Mouse (Mus musculus) liver, embryonic 11.5 days (tissue): ENCODE data around the gene Tnfrsf18. TPM values are rescaled to one million over a fixed set of nuclear protein-coding genes. Genes with fewer than 3 reads are reported as not detected.

Experiments used
- ATAC-seq: fragments of 200-750 bp; cut with Nextera tagmentation; replicated peaks from 2 replicates; pipeline ENCODE4 v1.8.0; 2017; ENCODE audit warnings: moderate number of reproducible peaks, mild to moderate bottlenecking, moderate TSS enrichment, moderate library complexity; ENCODE audit not compliant: low FRiP score
- DNase-seq: peaks from one replicate; pipeline ENCODE4 v3.0.0-alpha.2; 2017; ENCODE audit warnings: low spot score
- H3K27ac ChIP-seq: fragments of 300-500 bp; sonication (generic); 2 replicates; pipeline ENCODE4 v1.5.1; 2014; ENCODE audit warnings: mild to moderate bottlenecking, low read depth, low read length, control low read depth
- H3K27me3 ChIP-seq: fragments of 300-500 bp; sonication (generic); replicated peaks from 2 replicates; pipeline ENCODE4 v1.6.1; 2014; ENCODE audit warnings: low read length, mixed read lengths; ENCODE audit not compliant: control insufficient read depth, insufficient read depth
- H3K36me3 ChIP-seq: fragments of 300-500 bp; sonication (generic); 2 replicates; pipeline ENCODE4 v1.6.1; 2014; ENCODE audit warnings: mild to moderate bottlenecking, low read length, moderate library complexity, mixed read lengths; ENCODE audit not compliant: control insufficient read depth, insufficient read depth
- H3K4me1 ChIP-seq: fragments of 300-500 bp; sonication (generic); replicated peaks from 2 replicates; pipeline ENCODE4 v1.6.1; 2014; ENCODE audit warnings: low read length, mixed read lengths; ENCODE audit not compliant: control insufficient read depth, insufficient read depth
- H3K4me2 ChIP-seq: fragments of 300-500 bp; sonication (generic); 2 replicates; pipeline ENCODE4 v1.6.1; 2014; ENCODE audit warnings: mild to moderate bottlenecking, control low read depth, moderate library complexity
- H3K4me3 ChIP-seq: fragments of 300-500 bp; sonication (generic); 2 replicates; pipeline ENCODE4 v1.5.1; 2014; ENCODE audit warnings: low read depth, low read length, control low read depth
- H3K9ac ChIP-seq: fragments of 300-500 bp; sonication (generic); 2 replicates; pipeline ENCODE4 v1.6.1; 2014; ENCODE audit warnings: low read depth, low read length, control low read depth
- H3K9me3 ChIP-seq: fragments of 300-500 bp; sonication (generic); 2 replicates; pipeline ENCODE4 v1.6.1; 2016; ENCODE audit warnings: low read length, inconsistent platforms, mixed read lengths; ENCODE audit not compliant: control insufficient read depth
- WGBS: fragments of 180-500 bp; shearing (Covaris S2); extraction: QIAGEN DNeasy Blood & Tissue Kit; methylation state at CpG from one replicate; pipeline ENCODE4 v1.1.7; 2014; 5-methylcytosine and 5-hydroxymethylcytosine counted together
- polyA plus RNA-seq: library from polyadenylated mRNA; unstranded; fragments of >200 nt; fragmentation: Nextera tagmentation; extraction: Ambion mirVana; gene quantifications from 2 replicates; pipeline ENCODE4 v1.2.1, GENCODE M21; 2014

Tnfrsf18 gene
- polyA plus RNA-seq: 0.92 and 1.0 TPM in 2 replicates

DNA sequence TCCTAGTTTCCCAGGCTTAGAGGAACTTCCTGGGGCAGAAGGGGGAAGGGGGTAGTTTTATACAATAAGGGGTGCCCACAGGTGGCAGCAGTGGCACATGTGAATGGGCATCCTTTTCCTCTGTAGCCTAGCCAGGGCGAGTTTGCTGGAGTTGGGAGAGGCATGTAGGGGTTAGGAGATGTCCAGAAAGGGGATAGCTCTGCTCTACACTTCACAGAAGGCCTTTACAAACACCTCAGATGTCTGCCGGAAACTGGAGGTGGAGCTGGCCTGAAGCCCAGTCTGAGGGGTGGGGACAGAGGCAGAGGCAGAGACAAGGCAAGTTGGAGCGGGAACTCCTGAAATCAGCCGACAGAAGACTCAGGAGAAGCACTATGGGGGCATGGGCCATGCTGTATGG is at the start of gene Tnfrsf18:
Gene Tnfrsf18, plus strand, starts transcription at position 152 of the 400 bp plus-strand sequence.
- H3K27me3 ChIP-seq: no peaks in the 10 kb centered on the region
- 51% methylated on average over 4 of the region's 4 CpGs for WGBS
- DNase-seq (no peak), ATAC-seq (no peak)
- peaks cover 13% of the 10 kb centered on the region for H3K4me1 ChIP-seq
- no peak within 1 kb of the TSS for H3K9ac ChIP-seq
- no peaks in the 10 kb centered on the region for H3K36me3 ChIP-seq
- H3K9me3 ChIP-seq: no peaks in the 10 kb centered on the region
- no peak within 1 kb of the TSS for H3K27ac ChIP-seq
- no peak within 1 kb of the TSS for H3K4me2 ChIP-seq
- H3K4me3 ChIP-seq: no peak within 1 kb of the TSS

DNA sequence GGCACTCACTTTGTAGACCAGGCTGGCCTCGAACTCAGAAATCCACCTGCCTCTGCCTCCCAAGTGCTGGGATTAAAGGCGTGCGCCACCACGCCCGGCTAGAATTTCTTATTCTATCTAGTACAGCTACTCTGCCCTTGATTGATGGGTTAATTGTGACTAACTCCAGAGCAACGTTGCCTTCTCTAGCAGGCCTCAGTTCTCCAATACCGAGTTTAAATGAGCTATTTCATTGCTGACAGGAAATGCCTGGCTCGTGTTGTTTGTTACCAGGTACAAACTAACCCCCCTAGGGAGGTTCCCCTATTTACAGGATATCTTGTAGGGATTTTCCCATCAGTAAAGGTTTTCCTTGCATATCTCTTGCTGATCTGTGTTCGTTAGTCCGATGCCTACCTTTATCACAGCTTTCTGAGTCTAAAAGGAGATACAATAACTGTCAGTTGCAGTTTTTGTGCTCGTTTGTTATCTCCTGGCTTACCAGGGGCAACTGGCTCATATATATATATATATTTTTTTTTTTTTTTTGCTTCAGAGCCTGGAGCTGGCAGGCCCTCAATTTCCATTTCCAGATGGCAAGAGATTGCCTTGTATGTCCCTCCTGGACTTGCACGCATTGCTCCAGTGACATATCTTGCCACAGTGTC is 44.4 kb upstream of the Tnfrsf18 start:
- 61% methylated on average over 12 of the region's 12 CpGs for WGBS
- no peak overlapping the region for H3K27ac ChIP-seq
- H3K9me3 ChIP-seq: no peaks in the 10 kb centered on the region
- H3K4me3 ChIP-seq: no peak overlapping the region
- H3K4me2 ChIP-seq: no peak overlapping the region
- H3K27me3 ChIP-seq: no peaks in the 10 kb centered on the region; the same call in 1 of the 2 replicates
- ATAC-seq (no peak), DNase-seq (no peak)
- no peak overlapping the region for H3K9ac ChIP-seq
- H3K36me3 ChIP-seq: no peaks in the 10 kb centered on the region
- H3K4me1 ChIP-seq: no peaks in the 10 kb centered on the region

DNA sequence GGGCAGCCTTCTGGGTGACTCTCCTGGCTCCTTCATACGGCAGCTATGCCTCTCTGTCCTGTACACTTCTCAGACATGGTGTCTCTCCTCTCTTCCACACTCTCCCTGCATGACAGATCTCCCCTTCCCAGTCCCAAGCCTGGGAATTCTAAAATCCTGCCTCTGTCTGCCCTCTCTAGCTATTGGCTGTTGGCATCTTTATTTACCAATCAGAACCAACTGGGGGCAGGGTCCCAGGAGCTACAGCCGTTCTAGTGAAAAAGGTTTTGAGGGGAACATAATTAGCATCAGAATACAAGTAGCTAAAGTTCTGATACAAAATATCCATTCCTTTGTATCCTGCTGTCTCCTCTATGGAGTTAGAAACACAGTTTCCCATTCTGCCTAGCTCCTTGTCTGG is 42.2 kb upstream of the Tnfrsf18 start:
- no peaks in the 10 kb centered on the region; the same call in 1 of the 2 replicates for H3K27me3 ChIP-seq
- H3K9me3 ChIP-seq: no peaks in the 10 kb centered on the region
- no peak overlapping the region for H3K4me3 ChIP-seq
- ATAC-seq (no peak), DNase-seq (no peak)
- peaks cover 11% of the 10 kb centered on the region for H3K4me1 ChIP-seq
- H3K4me2 ChIP-seq: no peak overlapping the region
- 30% methylated on average over 2 of the region's 2 CpGs for WGBS
- no peaks in the 10 kb centered on the region for H3K36me3 ChIP-seq
- H3K9ac ChIP-seq: no peak overlapping the region
- no peak overlapping the region for H3K27ac ChIP-seq

DNA sequence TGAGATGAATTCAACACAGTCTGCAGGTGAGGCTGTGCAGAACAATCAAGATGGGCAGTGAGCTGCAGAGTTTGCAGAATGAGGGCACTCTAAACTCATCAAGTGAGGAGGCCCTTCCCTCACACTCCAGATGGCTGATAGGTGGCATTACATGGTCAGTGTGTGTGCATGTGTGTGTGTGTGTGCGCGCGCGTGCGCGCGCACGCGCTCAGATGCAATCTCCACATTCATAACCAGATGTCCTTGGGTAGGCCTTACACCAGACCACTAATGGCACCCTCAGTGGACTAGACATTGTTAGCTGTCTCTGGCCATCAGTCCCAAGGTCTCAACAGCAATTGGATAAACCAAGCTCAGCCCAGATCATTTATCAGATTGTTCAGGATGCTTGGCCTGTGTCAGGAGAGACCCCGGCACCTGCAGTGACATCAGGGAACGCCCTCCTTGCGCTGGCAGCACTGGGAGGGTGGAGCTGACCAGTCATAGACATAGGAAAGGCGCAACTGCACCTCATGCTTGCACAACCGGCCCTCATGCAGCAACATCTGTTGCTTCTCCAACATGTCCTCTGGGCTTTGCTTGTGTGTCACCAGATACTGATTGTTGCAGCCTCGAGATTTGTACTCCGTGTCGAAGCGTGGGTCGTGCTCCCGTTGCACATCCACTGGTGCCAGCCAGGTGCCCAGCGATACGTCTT is 34.6 kb upstream of the Tnfrsf18 start:
- peak overlapping the region; percentile 87 for H3K9ac ChIP-seq
- H3K9me3 ChIP-seq: no peaks in the 10 kb centered on the region
- H3K27me3 ChIP-seq: no peaks in the 10 kb centered on the region
- peak overlapping the region; percentile 100 for H3K4me2 ChIP-seq
- H3K27ac ChIP-seq: peak overlapping the region; percentile 93
- DNase-seq (peak; percentile 46), ATAC-seq (no peak; the same call in 1 of the 2 replicates)
- H3K4me1 ChIP-seq: peaks cover 56% of the 10 kb centered on the region
- peak overlapping the region; percentile 76 for H3K4me3 ChIP-seq
- peaks cover 3% of the 10 kb centered on the region; the same call in 1 of the 2 replicates for H3K36me3 ChIP-seq
- 74% methylated on average over 22 of the region's 22 CpGs for WGBS

DNA sequence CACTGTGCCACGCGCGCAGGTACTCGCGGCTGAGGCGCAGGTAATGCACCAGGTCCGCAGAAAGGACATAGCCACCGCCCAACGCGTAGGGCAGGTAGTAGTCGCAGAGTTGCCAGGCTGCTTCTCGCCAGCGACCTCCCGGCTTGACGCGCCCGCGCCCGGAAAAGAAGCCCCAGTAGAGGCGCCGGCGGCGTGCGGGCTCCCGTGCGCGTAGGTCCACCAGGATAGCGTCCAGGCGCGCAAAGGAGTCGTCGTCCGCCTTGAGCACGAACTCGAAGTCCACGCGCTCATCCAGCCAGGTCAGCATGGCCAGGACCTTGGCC is 34.1 kb upstream of the Tnfrsf18 start:
- Histone ChIP-seq H3K4me2 (peak overlapping the region; percentile 100), H3K9me3 (no peaks in the 10 kb centered on the region), H3K36me3 (peaks cover 8% of the 10 kb centered on the region; the same call in 1 of the 2 replicates), H3K4me1 (peaks cover 56% of the 10 kb centered on the region), H3K4me3 (peak overlapping the region; percentile 76), H3K27me3 (no peaks in the 10 kb centered on the region), H3K27ac (peak overlapping the region; percentile 93), H3K9ac (peak overlapping the region; percentile 87)
- WGBS: 22% methylated on average over 37 of the region's 37 CpGs
- DNase-seq: no peak
- peak; percentile 0; the same call in 1 of the 2 replicates for ATAC-seq

DNA sequence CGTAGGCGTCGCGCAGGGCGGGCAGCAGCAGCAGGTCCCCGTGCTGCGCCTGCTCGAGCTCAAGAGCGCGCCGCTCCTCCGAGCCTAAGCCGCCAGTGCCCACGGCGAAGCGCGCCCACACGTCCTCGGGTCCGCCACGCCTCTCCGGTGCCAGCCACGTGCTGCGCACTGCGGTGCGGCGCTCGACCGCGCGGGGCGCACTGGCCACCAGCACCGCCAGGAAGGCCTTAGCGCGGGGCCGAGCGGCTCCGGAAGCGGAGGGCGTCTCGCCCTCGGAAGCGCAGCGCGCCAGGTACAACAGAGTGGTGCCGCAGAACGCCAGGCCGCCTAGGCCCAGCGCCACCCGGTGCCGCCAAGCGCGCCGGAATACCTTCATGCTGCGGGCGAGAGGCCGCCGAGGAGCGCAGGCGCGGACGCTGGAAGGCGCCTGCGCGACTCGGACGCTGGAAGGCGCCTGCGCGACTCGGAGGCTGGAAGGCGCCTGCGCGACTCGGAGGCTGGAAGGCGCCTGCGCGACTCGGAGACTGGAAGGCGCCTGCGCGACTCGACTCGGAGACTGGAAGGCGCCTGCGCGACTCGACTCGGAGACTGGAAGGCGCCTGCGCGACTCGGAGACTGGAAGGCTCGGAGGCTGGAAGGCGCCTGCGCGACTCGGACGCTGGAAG is 33.6 kb upstream of the Tnfrsf18 start, which contains the start of the genes B3galt6 and Sdf4:
Gene B3galt6, minus strand, starts transcription at position 409 of the 665 bp plus-strand sequence.
Gene Sdf4, plus strand, starts transcription at position 632 of the 665 bp plus-strand sequence.
- WGBS: under 1% methylated on average over 99 of the region's 99 CpGs
- peaks cover 56% of the 10 kb centered on the region for H3K4me1 ChIP-seq
- H3K4me2 ChIP-seq: peak within 1 kb of the TSS; percentile 100
- H3K27ac ChIP-seq: peak within 1 kb of the TSS; percentile 93
- H3K4me3 ChIP-seq: peak within 1 kb of the TSS; percentile 76
- peak; percentile 87 for DNase-seq
- peak within 1 kb of the TSS; percentile 87 for H3K9ac ChIP-seq
- no peaks in the 10 kb centered on the region for H3K27me3 ChIP-seq
- H3K36me3 ChIP-seq: peaks cover 10% of the 10 kb centered on the region; the same call in 1 of the 2 replicates
- peak; percentile 77 for ATAC-seq
- H3K9me3 ChIP-seq: no peaks in the 10 kb centered on the region

DNA sequence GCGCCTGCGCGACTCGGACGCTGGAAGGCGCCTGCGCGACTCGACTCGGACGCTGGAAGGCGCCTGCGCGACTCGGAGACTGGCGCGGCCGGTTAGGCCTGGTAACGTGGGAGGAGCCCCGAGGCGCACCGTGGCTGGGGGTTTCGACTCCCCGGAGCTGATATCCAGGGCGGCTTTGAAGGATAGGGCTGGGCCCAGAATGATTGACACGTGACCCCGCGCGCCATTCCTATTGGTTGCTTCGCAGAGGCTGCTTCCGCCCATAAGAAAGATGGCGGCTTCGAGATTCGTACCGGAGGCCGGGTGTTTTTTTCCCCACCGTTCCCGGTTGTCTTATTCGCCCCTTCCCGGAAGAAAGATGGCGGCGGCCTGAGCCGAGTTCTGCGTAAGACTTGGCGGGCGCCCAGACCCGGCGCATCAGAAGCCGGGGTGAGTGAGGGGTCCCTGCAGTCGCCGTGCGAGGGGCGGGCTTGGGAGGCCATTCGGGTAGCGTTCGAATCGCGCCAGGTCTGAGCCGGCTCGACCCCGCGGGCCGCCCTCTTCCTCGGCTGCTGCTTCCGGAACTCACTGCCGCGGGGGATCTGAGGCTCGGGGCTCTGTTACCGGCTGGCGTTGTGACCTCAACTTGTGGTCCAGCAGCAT is 32.9 kb upstream of the Tnfrsf18 start:
- Histone ChIP-seq H3K27ac (peak overlapping the region; percentile 88), H3K4me2 (peak overlapping the region; percentile 100), H3K9me3 (no peaks in the 10 kb centered on the region), H3K36me3 (peaks cover 15% of the 10 kb centered on the region; the same call in 1 of the 2 replicates), H3K9ac (peak overlapping the region; percentile 85), H3K4me3 (peak overlapping the region; percentile 76), H3K4me1 (peaks cover 52% of the 10 kb centered on the region), H3K27me3 (no peaks in the 10 kb centered on the region)
- under 1% methylated on average over 70 of the region's 70 CpGs for WGBS
- ATAC-seq (peak; percentile 76), DNase-seq (peak; percentile 96)

DNA sequence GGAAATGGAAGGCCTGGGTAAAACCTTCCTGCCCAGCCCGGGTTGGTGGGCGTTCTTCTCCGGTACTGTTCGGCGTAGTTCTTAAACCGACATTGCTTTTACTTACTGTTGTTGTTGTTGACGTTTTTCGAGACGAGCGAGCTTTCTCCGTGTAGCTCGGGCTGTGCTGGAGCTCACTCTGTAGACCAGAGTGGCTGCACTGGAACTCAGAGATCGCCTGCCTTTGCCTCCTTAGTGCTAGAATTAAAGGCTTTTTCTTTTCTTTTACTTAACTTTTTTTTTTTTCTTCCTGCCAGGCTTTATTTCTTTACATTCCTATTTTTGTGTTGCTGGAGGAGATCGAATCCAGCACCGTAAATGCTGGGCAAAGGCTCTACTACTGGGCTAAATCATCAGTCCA is 32.4 kb upstream of the Tnfrsf18 start:
- WGBS: 3% methylated on average over 15 of the region's 15 CpGs
- DNase-seq: no peak
- ATAC-seq: no peak
- no peaks in the 10 kb centered on the region for H3K27me3 ChIP-seq
- no peaks in the 10 kb centered on the region for H3K9me3 ChIP-seq
- peaks cover 46% of the 10 kb centered on the region for H3K4me1 ChIP-seq
- peak overlapping the region; percentile 81 for H3K4me2 ChIP-seq
- peak overlapping the region; percentile 76 for H3K4me3 ChIP-seq
- H3K36me3 ChIP-seq: peaks cover 21% of the 10 kb centered on the region; the same call in 1 of the 2 replicates
- H3K9ac ChIP-seq: peak overlapping the region; percentile 85
- H3K27ac ChIP-seq: peak overlapping the region; percentile 88
